Mouse (Mus musculus): ENCODE measurements around the gene Vwc2l. TPM values are rescaled to one million over a fixed set of nuclear protein-coding genes. Genes with fewer than 3 reads are reported as not detected.
A peak's percentile ranks its signal among the peaks of the same experiment; 100 is the strongest.

Vwc2l gene
- polyA plus RNA-seq, 1 experiment = not detected

GRCm38 (mm10) chr1:70833262-70833661 lies 107.7 kb downstream of the Vwc2l start:
- no peak for TF ChIP-seq POLR2A (IDR thresholded peaks at IDR 0.05; ENCODE audit: low read depth, low read length)
- TF ChIP-seq CTCF (IDR thresholded peaks at IDR 0.05; ENCODE audit: borderline replicate concordance, insufficient read depth, low read length) = peak; percentile 64; the same call in 1 of the 2 replicates
- no peaks in the 10 kb centered on the region for H3K4me1 ChIP-seq (ENCODE audit: control insufficient read depth, insufficient read depth, low read length)
- H3K4me3 ChIP-seq (ENCODE audit: insufficient read depth, low read length) = no peak overlapping the region
- H3K27ac ChIP-seq (ENCODE audit: insufficient read depth, low read length) = no peak overlapping the region

GRCm38 (mm10) chr1:70842222-70842621 lies 116.7 kb downstream of the Vwc2l start:
- TF ChIP-seq CTCF (IDR thresholded peaks at IDR 0.05; ENCODE audit: borderline replicate concordance, insufficient read depth, low read length) (no peak), POLR2A (IDR thresholded peaks at IDR 0.05; ENCODE audit: low read depth, low read length) (no peak)
- no peak overlapping the region for H3K27ac ChIP-seq (ENCODE audit: insufficient read depth, low read length)

DNA sequence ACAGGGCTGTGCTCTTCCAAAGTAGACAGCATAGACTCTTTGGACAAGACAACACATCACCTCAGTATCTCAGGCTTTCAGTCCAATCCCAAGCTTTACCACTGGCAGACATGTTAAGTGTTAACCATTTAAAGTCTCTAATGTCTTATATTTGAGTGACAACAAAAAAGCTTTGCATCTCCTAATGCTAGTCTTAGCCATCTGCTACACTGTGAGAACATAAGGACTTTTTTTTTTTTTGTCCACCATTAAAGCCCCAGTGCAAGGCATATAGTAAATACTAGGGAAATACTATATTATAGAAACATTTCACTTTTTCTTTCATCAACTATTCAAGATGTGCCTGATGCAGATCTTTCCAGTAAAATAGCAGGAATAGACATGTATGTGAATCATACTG lies 119.8 kb downstream of the Vwc2l start:
- Histone ChIP-seq H3K27ac (ENCODE audit: insufficient read depth, low read length) (no peak overlapping the region), H3K4me1 (ENCODE audit: control insufficient read depth, insufficient read depth, low read length) (peaks cover 6% of the 10 kb centered on the region; the same call in 1 of the 2 replicates), H3K4me3 (ENCODE audit: insufficient read depth, low read length) (no peak overlapping the region)
- TF ChIP-seq CTCF (IDR thresholded peaks at IDR 0.05; ENCODE audit: borderline replicate concordance, insufficient read depth, low read length) (no peak), POLR2A (IDR thresholded peaks at IDR 0.05; ENCODE audit: low read depth, low read length) (no peak)

More at GRCm38 (mm10) chr1:70842222-70842621, 116.7 kb downstream of the Vwc2l start:
- Histone ChIP-seq H3K4me3 (ENCODE audit: insufficient read depth, low read length) (no peak overlapping the region), H3K4me1 (ENCODE audit: control insufficient read depth, insufficient read depth, low read length) (peaks cover 6% of the 10 kb centered on the region; the same call in 1 of the 2 replicates)

GRCm38 (mm10) chr1:70851633-70852390 lies 126.3 kb downstream of the Vwc2l start:
- peaks cover 3% of the 10 kb centered on the region for H3K4me1 ChIP-seq (ENCODE audit: control insufficient read depth, insufficient read depth, low read length)
- H3K4me3 ChIP-seq (ENCODE audit: insufficient read depth, low read length) = no peak overlapping the region
- no peak for TF ChIP-seq POLR2A (IDR thresholded peaks at IDR 0.05; ENCODE audit: low read depth, low read length)
- TF ChIP-seq CTCF (IDR thresholded peaks at IDR 0.05; ENCODE audit: borderline replicate concordance, insufficient read depth, low read length) = no peak
- H3K27ac ChIP-seq (ENCODE audit: insufficient read depth, low read length) = no peak overlapping the region

DNA sequence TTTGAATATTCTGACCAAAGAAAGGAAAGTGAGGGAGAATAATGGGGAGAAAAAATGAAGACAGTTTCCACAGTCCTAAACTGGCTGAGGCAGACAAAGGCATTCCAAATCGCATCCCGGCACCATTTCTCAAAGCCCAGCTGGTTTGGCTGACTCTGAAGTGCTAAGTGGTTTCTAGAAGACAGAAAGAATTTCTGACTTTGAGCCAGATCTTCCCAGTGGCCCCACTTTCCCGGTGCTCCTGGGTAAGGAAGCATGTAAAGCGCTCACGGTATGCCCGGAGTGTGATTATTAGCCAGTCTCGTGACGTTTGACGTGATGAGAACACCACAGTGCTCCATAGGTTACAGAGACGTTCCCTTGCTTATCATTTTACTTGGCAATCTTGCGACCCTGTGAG lies 127.9 kb downstream of the Vwc2l start:
- Histone ChIP-seq H3K4me1 (ENCODE audit: control insufficient read depth, insufficient read depth, low read length) (no peaks in the 10 kb centered on the region; the same call in 1 of the 2 replicates), H3K27ac (ENCODE audit: insufficient read depth, low read length) (no peak overlapping the region), H3K4me3 (ENCODE audit: insufficient read depth, low read length) (no peak overlapping the region)
- TF ChIP-seq CTCF (IDR thresholded peaks at IDR 0.05; ENCODE audit: borderline replicate concordance, insufficient read depth, low read length) (no peak), POLR2A (IDR thresholded peaks at IDR 0.05; ENCODE audit: low read depth, low read length) (no peak)

DNA sequence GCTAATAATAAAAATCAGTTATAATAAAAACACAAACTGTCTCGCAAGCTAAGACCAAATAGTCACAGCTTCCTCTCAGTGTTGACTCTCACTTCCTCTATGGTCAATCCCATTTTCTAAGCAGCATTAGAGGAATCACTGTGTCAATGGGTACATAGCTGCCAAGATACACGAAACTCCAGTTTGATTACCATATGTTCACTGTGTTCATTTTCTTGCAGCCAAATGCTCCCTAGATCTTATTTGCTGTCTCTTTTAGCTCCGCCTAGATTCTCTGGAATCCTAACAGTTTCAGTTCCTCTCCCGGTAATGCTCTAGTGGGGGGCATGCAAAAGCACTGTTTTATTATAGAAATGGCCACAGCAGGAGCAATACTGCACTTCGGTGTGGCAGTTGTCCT lies 130.4 kb downstream of the Vwc2l start:
- Histone ChIP-seq H3K4me1 (ENCODE audit: control insufficient read depth, insufficient read depth, low read length) (no peaks in the 10 kb centered on the region; the same call in 1 of the 2 replicates), H3K27ac (ENCODE audit: insufficient read depth, low read length) (no peak overlapping the region), H3K4me3 (ENCODE audit: insufficient read depth, low read length) (no peak overlapping the region)
- TF ChIP-seq CTCF (IDR thresholded peaks at IDR 0.05; ENCODE audit: borderline replicate concordance, insufficient read depth, low read length) (no peak), POLR2A (IDR thresholded peaks at IDR 0.05; ENCODE audit: low read depth, low read length) (no peak)

GRCm38 (mm10) chr1:70861672-70862071 lies 136.2 kb downstream of the Vwc2l start:
- Histone ChIP-seq H3K27ac (ENCODE audit: insufficient read depth, low read length) (no peak overlapping the region), H3K4me3 (ENCODE audit: insufficient read depth, low read length) (no peak overlapping the region), H3K4me1 (ENCODE audit: control insufficient read depth, insufficient read depth, low read length) (no peaks in the 10 kb centered on the region)
- no peak for TF ChIP-seq CTCF (IDR thresholded peaks at IDR 0.05; ENCODE audit: borderline replicate concordance, insufficient read depth, low read length)
- TF ChIP-seq POLR2A (IDR thresholded peaks at IDR 0.05; ENCODE audit: low read depth, low read length) = no peak

- Histone ChIP-seq H3K4me3 (ENCODE audit: insufficient read depth, low read length) (no peak overlapping the region), H3K27ac (ENCODE audit: insufficient read depth, low read length) (no peak overlapping the region), H3K4me1 (ENCODE audit: control insufficient read depth, insufficient read depth, low read length) (no peaks in the 10 kb centered on the region)
- no peak for TF ChIP-seq CTCF (IDR thresholded peaks at IDR 0.05; ENCODE audit: borderline replicate concordance, insufficient read depth, low read length)
- TF ChIP-seq POLR2A (IDR thresholded peaks at IDR 0.05; ENCODE audit: low read depth, low read length) = no peak
Observed at GRCm38 (mm10) chr1:70866137-70866536, 140.6 kb downstream of the Vwc2l start.

GRCm38 (mm10) chr1:70880496-70880895 lies 155.0 kb downstream of the Vwc2l start:
- TF ChIP-seq CTCF (IDR thresholded peaks at IDR 0.05; ENCODE audit: borderline replicate concordance, insufficient read depth, low read length) (no peak), POLR2A (IDR thresholded peaks at IDR 0.05; ENCODE audit: low read depth, low read length) (no peak)

DNA sequence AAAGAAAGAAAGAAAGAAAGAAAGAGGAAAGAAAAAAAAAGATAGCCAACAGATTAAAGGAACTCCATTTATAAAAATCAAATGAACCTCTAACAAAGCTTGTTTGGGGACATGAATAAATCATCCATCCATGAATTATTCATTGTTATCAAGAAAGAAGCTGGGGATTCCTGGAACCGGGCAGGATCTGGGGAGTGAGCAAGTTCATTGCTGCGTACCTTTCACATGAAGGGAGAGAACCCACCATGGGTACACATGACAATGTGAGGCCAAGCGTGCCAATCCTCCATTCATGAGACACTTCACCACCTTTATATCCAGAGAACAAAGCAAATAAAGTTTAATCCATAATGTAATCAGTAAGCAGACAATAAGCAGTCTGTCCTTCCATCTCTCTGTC lies 155.8 kb downstream of the Vwc2l start:
- Histone ChIP-seq H3K27ac (ENCODE audit: insufficient read depth, low read length) (no peak overlapping the region), H3K4me3 (ENCODE audit: insufficient read depth, low read length) (no peak overlapping the region), H3K4me1 (ENCODE audit: control insufficient read depth, insufficient read depth, low read length) (peaks cover 2% of the 10 kb centered on the region; the same call in 1 of the 2 replicates)
- TF ChIP-seq CTCF (IDR thresholded peaks at IDR 0.05; ENCODE audit: borderline replicate concordance, insufficient read depth, low read length) = no peak

More at GRCm38 (mm10) chr1:70880496-70880895, 155.0 kb downstream of the Vwc2l start:
- Histone ChIP-seq H3K4me1 (ENCODE audit: control insufficient read depth, insufficient read depth, low read length) (peaks cover 2% of the 10 kb centered on the region; the same call in 1 of the 2 replicates), H3K27ac (ENCODE audit: insufficient read depth, low read length) (no peak overlapping the region), H3K4me3 (ENCODE audit: insufficient read depth, low read length) (no peak overlapping the region)

Data from embryonic fibroblast, embryonic 13.5 days (primary cell).